Mouse (Mus musculus): ENCODE results near the gene Ttc21a. TPM values are rescaled to one million over a fixed set of nuclear protein-coding genes. Genes with fewer than 3 reads are reported as not detected.
"Not testable (repeated sequence)": the region's sequence is repeated elsewhere in the genome, so short reads cannot be mapped to it uniquely, and the experiment has no call there.

Ttc21a gene
- polyA plus RNA-seq, 1 experiment from 2014 or later: 1.4 TPM

GRCm38 (mm10) chr9:120011533-120011932 is 74.1 kb downstream of the Ttc21a start:
- Histone ChIP-seq H3K36me3 (no peaks in the 10 kb centered on the region), H3K4me1 (replicated peaks) (peaks cover 42% of the 10 kb centered on the region), H3K27ac (peak overlapping the region; percentile 76), H3K27me3 (ENCODE audit: insufficient read depth, poor library complexity, severe bottlenecking) (peaks cover 38% of the 10 kb centered on the region), H3K9me3 (no peaks in the 10 kb centered on the region), H3K4me3 (peak overlapping the region; percentile 64)
- DNase-seq (ENCODE audit: low spot score): peak; percentile 72
- WGBS: 2% methylated on average over 10 of the region's 10 CpGs

- DNase-seq (ENCODE audit: low spot score): not testable (repeated sequence)
These were observed 74.8 kb downstream of the Ttc21a start for GRCm38 (mm10) chr9:120012161-120012560.

GRCm38 (mm10) chr9:120012781-120013180 is 75.4 kb downstream of the Ttc21a start:
- no peak overlapping the region for H3K4me3 ChIP-seq
- peaks cover 38% of the 10 kb centered on the region for H3K27me3 ChIP-seq (ENCODE audit: insufficient read depth, poor library complexity, severe bottlenecking)
- H3K27ac ChIP-seq: no peak overlapping the region
- no peak for DNase-seq (ENCODE audit: low spot score)
- H3K9me3 ChIP-seq: no peaks in the 10 kb centered on the region
- peaks cover 51% of the 10 kb centered on the region for H3K4me1 ChIP-seq (replicated peaks)
- H3K36me3 ChIP-seq: no peaks in the 10 kb centered on the region
- WGBS: 81% methylated on average over 5 of the region's 5 CpGs

More at GRCm38 (mm10) chr9:120012161-120012560, 74.8 kb downstream of the Ttc21a start:
- not testable (repeated sequence) for H3K4me3 ChIP-seq, H3K9me3 ChIP-seq, H3K36me3 ChIP-seq, H3K27ac ChIP-seq
- Histone ChIP-seq H3K4me1 (replicated peaks) (peaks cover 48% of the 10 kb centered on the region), H3K27me3 (ENCODE audit: insufficient read depth, poor library complexity, severe bottlenecking) (peaks cover 38% of the 10 kb centered on the region)
- WGBS: 86% methylated on average over 6 of the region's 6 CpGs

- no peak for DNase-seq (ENCODE audit: low spot score)
- no peaks in the 10 kb centered on the region for H3K36me3 ChIP-seq
- no peak overlapping the region for H3K27ac ChIP-seq
- no peaks in the 10 kb centered on the region for H3K9me3 ChIP-seq
- H3K4me1 ChIP-seq (replicated peaks): peaks cover 51% of the 10 kb centered on the region
- WGBS: 75% methylated on average over 11 of the region's 11 CpGs
- no peak overlapping the region for H3K4me3 ChIP-seq
- H3K27me3 ChIP-seq (ENCODE audit: insufficient read depth, poor library complexity, severe bottlenecking): peaks cover 38% of the 10 kb centered on the region
These were observed 75.9 kb downstream of the Ttc21a start for GRCm38 (mm10) chr9:120013251-120013820.

GRCm38 (mm10) chr9:120014828-120015227 is 77.4 kb downstream of the Ttc21a start:
- no peak for DNase-seq (ENCODE audit: low spot score)
- no peak overlapping the region for H3K4me3 ChIP-seq
- 60% methylated on average over 6 of the region's 6 CpGs for WGBS

GRCm38 (mm10) chr9:120016956-120017355 is 79.5 kb downstream of the Ttc21a start:
- WGBS: 70% methylated on average over 10 of the region's 10 CpGs
- Histone ChIP-seq H3K9me3 (no peaks in the 10 kb centered on the region), H3K4me3 (no peak overlapping the region), H3K36me3 (no peaks in the 10 kb centered on the region), H3K27me3 (ENCODE audit: insufficient read depth, poor library complexity, severe bottlenecking) (peaks cover 25% of the 10 kb centered on the region), H3K27ac (peak overlapping the region; percentile 37), H3K4me1 (replicated peaks) (peaks cover 52% of the 10 kb centered on the region)
- no peak for DNase-seq (ENCODE audit: low spot score)

More at GRCm38 (mm10) chr9:120014828-120015227, 77.4 kb downstream of the Ttc21a start:
- H3K4me1 ChIP-seq (replicated peaks): peaks cover 51% of the 10 kb centered on the region
- H3K36me3 ChIP-seq: no peaks in the 10 kb centered on the region
- no peaks in the 10 kb centered on the region for H3K9me3 ChIP-seq
- no peak overlapping the region for H3K27ac ChIP-seq
- H3K27me3 ChIP-seq (ENCODE audit: insufficient read depth, poor library complexity, severe bottlenecking): peaks cover 30% of the 10 kb centered on the region

Other genes starting within 250 kb of the Ttc21a start
- 0.14 and 0.21 TPM in 2 replicates for gene Scn10a, start 218.3 kb upstream of the Ttc21a start, polyA plus RNA-seq (2016; fragmentation: Nextera tagmentation; extraction: Ambion mirVana)
- 0.08 and 0.10 TPM in 2 replicates for gene Scn11a, start 112.2 kb upstream of the Ttc21a start, polyA plus RNA-seq (2016; fragmentation: Nextera tagmentation; extraction: Ambion mirVana)
- gene Wdr48, start 42.7 kb upstream of the Ttc21a start, polyA plus RNA-seq (2016; fragmentation: Nextera tagmentation; extraction: Ambion mirVana): 62.6 and 69.7 TPM in 2 replicates
- gene Gorasp1, start within 50 bp of the Ttc21a start, polyA plus RNA-seq (2016; fragmentation: Nextera tagmentation; extraction: Ambion mirVana): 27.8 and 29.6 TPM in 2 replicates
- 3.5 and 4.6 TPM in 2 replicates for gene Csrnp1, start 47.1 kb downstream of the Ttc21a start, polyA plus RNA-seq (2016; fragmentation: Nextera tagmentation; extraction: Ambion mirVana)
- 0.05 and 0.44 TPM in 2 replicates for gene Xirp1, start 86.0 kb downstream of the Ttc21a start, polyA plus RNA-seq (2016; fragmentation: Nextera tagmentation; extraction: Ambion mirVana)
- gene Cx3cr1, start 132.3 kb downstream of the Ttc21a start, polyA plus RNA-seq (2016; fragmentation: Nextera tagmentation; extraction: Ambion mirVana): 6.3 and 8.2 TPM in 2 replicates
- not detected in 2 replicates for gene Ccr8, start 154.5 kb downstream of the Ttc21a start, polyA plus RNA-seq (2016; fragmentation: Nextera tagmentation; extraction: Ambion mirVana)
- 41.6 and 43.5 TPM in 2 replicates for gene Slc25a38, start 172.8 kb downstream of the Ttc21a start, polyA plus RNA-seq (2016; fragmentation: Nextera tagmentation; extraction: Ambion mirVana)
- gene Rpsa, start 190.1 kb downstream of the Ttc21a start, polyA plus RNA-seq (2016; fragmentation: Nextera tagmentation; extraction: Ambion mirVana): 1,315 and 1,519 TPM in 2 replicates
- gene Mobp, start 212.1 kb downstream of the Ttc21a start, polyA plus RNA-seq (2016; fragmentation: Nextera tagmentation; extraction: Ambion mirVana): 0.22 and 0.26 TPM in 2 replicates